Mouse (Mus musculus): Measurements from ENCODE around the gene Iqcg. TPM values are rescaled to one million over a fixed set of nuclear protein-coding genes. Genes with fewer than 3 reads are reported as not detected.
"Not testable (repeated sequence)": the region's sequence is repeated elsewhere in the genome, so short reads cannot be mapped to it uniquely, and the experiment has no call there.

Iqcg gene
- polyA plus RNA-seq, 1 experiment from 2014 or later, result 6.8 TPM

DNA sequence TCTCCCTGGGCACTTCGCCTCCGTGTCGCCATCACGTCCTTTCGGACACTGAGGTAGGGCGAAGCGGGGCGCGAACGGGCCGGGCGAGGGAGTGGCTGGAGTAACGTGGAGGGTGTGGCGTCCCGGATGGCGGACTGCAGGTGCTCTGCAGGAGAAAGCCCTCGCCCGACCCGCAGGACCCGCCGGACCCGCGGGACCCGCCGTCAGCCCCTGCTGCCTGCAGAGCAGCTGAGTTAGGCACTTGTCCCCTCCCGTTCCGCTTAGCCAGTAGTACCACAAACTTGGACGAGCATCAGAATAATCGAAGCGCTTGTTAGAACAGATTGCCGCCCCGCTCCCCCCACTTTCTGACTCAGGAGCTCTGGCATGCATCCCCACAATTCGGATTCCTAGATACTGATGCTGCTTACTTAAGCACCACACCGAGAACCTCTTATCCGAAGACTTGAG, 6.7 kb upstream of the Iqcg start:
- H3K4me2 ChIP-seq, result peak overlapping the region; percentile 86
- ATAC-seq (ENCODE audit: low FRiP score), result no peak
- WGBS, result under 1% methylated on average over 26 of the region's 35 CpGs

DNA sequence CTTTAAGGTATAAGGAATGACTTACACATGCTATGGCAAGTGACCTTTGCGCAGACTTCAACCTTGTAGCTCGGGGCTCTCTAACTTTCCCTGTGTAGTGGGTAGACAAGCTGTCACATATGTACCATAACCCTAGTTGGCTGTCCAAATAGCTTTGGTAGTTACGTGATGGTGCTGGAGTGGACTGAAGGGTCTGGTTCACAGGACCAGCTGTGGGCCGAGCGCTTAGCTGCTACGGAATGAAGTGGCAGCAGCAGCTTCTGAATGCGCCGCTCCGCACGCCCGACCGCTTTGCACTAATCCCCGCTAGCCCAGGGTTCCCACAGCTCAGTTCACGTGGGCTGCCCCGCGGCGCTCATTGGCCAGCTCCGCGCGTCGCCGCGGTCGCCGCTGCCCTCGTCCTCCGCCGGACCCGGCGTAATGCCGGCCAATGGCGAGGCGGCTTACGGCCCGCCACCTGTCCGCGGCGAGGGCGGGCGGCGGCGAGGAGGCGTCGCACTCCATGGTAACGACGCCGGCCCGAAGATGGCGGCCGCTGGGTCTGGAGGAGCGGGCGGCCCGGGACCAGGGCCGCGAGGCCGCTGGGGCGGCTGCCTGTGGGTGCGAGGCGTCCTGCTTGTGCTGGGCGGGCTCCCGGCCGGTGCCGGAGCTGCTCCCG, 6.1 kb upstream of the Iqcg start, which contains the start of gene Lmln:
Gene Lmln, plus strand, starts transcription at position 498 of the 658 bp plus-strand sequence.
- H3K4me2 ChIP-seq, result peak within 1 kb of the TSS; percentile 86
- under 1% methylated on average over 60 of the region's 64 CpGs for WGBS
- ATAC-seq (ENCODE audit: low FRiP score), result peak; percentile 97

More for the DNA sequence above, 6.7 kb upstream of the Iqcg start:
- H3K9me3 ChIP-seq, result no peaks in the 10 kb centered on the region
- H3K4me1 ChIP-seq (replicated peaks), result peaks cover 47% of the 10 kb centered on the region
- H3K4me3 ChIP-seq, result peak overlapping the region; percentile 79
- no peaks in the 10 kb centered on the region for H3K27me3 ChIP-seq
- H3K27ac ChIP-seq, result peak overlapping the region; percentile 73
- peak overlapping the region; percentile 84 for H3K9ac ChIP-seq
- H3K36me3 ChIP-seq, result peaks cover 45% of the 10 kb centered on the region

GRCm38 (mm10) chr16:33061400-33061799, 5.4 kb upstream of the Iqcg start:
- Histone ChIP-seq H3K27ac (no peak overlapping the region; the same call in 1 of the 2 replicates), H3K27me3 (no peaks in the 10 kb centered on the region), H3K4me3 (peak overlapping the region; percentile 79), H3K36me3 (peaks cover 34% of the 10 kb centered on the region), H3K4me1 (replicated peaks) (peaks cover 54% of the 10 kb centered on the region), H3K4me2 (peak overlapping the region; percentile 86), H3K9me3 (no peaks in the 10 kb centered on the region), H3K9ac (no peak overlapping the region)
- 53% methylated on average over 11 of the region's 11 CpGs for WGBS
- ATAC-seq (ENCODE audit: low FRiP score), result no peak

More for the DNA sequence above, 6.1 kb upstream of the Iqcg start, which contains the start of gene Lmln:
- Histone ChIP-seq H3K9me3 (no peaks in the 10 kb centered on the region), H3K9ac (peak within 1 kb of the TSS; percentile 84), H3K27ac (peak within 1 kb of the TSS; percentile 73), H3K27me3 (no peaks in the 10 kb centered on the region), H3K36me3 (peaks cover 42% of the 10 kb centered on the region), H3K4me1 (replicated peaks) (peaks cover 51% of the 10 kb centered on the region), H3K4me3 (peak within 1 kb of the TSS; percentile 79)

GRCm38 (mm10) chr16:33060926-33061325, 4.9 kb upstream of the Iqcg start:
- Histone ChIP-seq H3K9me3 (no peaks in the 10 kb centered on the region), H3K4me2 (no peak overlapping the region), H3K36me3 (peaks cover 33% of the 10 kb centered on the region), H3K4me1 (replicated peaks) (peaks cover 54% of the 10 kb centered on the region), H3K27ac (no peak overlapping the region), H3K9ac (no peak overlapping the region), H3K27me3 (no peaks in the 10 kb centered on the region), H3K4me3 (no peak overlapping the region)
- WGBS, result 78% methylated on average over 2 of the region's 2 CpGs
- no peak for ATAC-seq (ENCODE audit: low FRiP score)

- Histone ChIP-seq H3K4me2 (no peak overlapping the region), H3K27me3 (no peaks in the 10 kb centered on the region), H3K9me3 (no peaks in the 10 kb centered on the region), H3K9ac (no peak overlapping the region; the same call in 1 of the 2 replicates), H3K4me1 (replicated peaks) (peaks cover 56% of the 10 kb centered on the region), H3K4me3 (no peak overlapping the region), H3K27ac (no peak overlapping the region), H3K36me3 (peaks cover 33% of the 10 kb centered on the region)
- ATAC-seq (ENCODE audit: low FRiP score), result no peak
- 86% methylated on average over 1 of the region's 1 CpGs for WGBS
These were observed 3.5 kb upstream of the Iqcg start for GRCm38 (mm10) chr16:33059471-33059870.

GRCm38 (mm10) chr16:33058656-33059055, 2.6 kb upstream of the Iqcg start:
- not testable (repeated sequence) for H3K27me3 ChIP-seq; ATAC-seq (ENCODE audit: low FRiP score); H3K27ac ChIP-seq; H3K9ac ChIP-seq; H3K4me2 ChIP-seq; H3K9me3 ChIP-seq; H3K4me3 ChIP-seq
- peaks cover 33% of the 10 kb centered on the region for H3K36me3 ChIP-seq
- peaks cover 48% of the 10 kb centered on the region for H3K4me1 ChIP-seq (replicated peaks)
- 91% methylated on average over 9 of the region's 9 CpGs for WGBS

GRCm38 (mm10) chr16:33058033-33058432, 2.0 kb upstream of the Iqcg start:
- peak overlapping the region; percentile 78 for H3K4me2 ChIP-seq
- H3K4me3 ChIP-seq, result peak overlapping the region; percentile 96
- WGBS, result 93% methylated on average over 16 of the region's 16 CpGs
- peak overlapping the region; percentile 53; the same call in 1 of the 2 replicates for H3K9ac ChIP-seq
- peaks cover 33% of the 10 kb centered on the region for H3K36me3 ChIP-seq
- H3K4me1 ChIP-seq (replicated peaks), result peaks cover 42% of the 10 kb centered on the region
- no peaks in the 10 kb centered on the region for H3K9me3 ChIP-seq
- H3K27ac ChIP-seq, result no peak overlapping the region
- H3K27me3 ChIP-seq, result no peaks in the 10 kb centered on the region
- no peak for ATAC-seq (ENCODE audit: low FRiP score)

GRCm38 (mm10) chr16:33056786-33057185, 768 bp upstream of the Iqcg start:
- ATAC-seq (ENCODE audit: low FRiP score), result no peak; the same call in 1 of the 2 replicates
- Histone ChIP-seq H3K9me3 (no peaks in the 10 kb centered on the region), H3K27ac (peak overlapping the region; percentile 91), H3K27me3 (no peaks in the 10 kb centered on the region), H3K4me1 (replicated peaks) (peaks cover 35% of the 10 kb centered on the region), H3K9ac (peak overlapping the region; percentile 97), H3K4me3 (peak overlapping the region; percentile 96), H3K36me3 (peaks cover 33% of the 10 kb centered on the region), H3K4me2 (peak overlapping the region; percentile 78)
- under 1% methylated on average over 24 of the region's 24 CpGs for whole genome bisulfite sequencing

DNA sequence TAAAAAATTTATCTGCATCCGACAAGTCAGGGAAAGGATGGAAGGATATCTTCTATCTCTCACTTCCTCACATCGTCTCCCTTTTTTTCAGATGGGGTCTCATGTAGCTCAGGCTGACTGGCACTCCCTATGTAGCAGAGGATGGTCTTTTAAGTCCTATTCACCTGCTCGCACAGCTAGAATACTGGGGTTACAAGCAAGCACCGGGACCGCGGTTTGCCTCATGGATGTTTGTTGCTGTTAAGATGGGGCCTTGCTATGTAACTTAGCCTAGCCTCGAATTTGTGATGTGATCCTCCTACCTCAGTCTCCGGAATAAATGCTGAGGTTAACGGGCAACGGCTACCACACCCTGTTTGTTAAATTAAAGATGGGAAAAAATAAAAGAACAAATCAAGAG, 363 bp downstream of the Iqcg start:
- Histone ChIP-seq H3K27ac (no peak overlapping the region), H3K4me1 (replicated peaks) (peaks cover 31% of the 10 kb centered on the region), H3K27me3 (no peaks in the 10 kb centered on the region), H3K4me3 (peak overlapping the region; percentile 96), H3K4me2 (peak overlapping the region; percentile 78), H3K9me3 (no peaks in the 10 kb centered on the region), H3K9ac (peak overlapping the region; percentile 97), H3K36me3 (peaks cover 28% of the 10 kb centered on the region)
- ATAC-seq (ENCODE audit: low FRiP score), result peak; percentile 23; the same call in 1 of the 2 replicates
- WGBS, result 24% methylated on average over 10 of the region's 10 CpGs

GRCm38 (mm10) chr16:33054927-33055326, 1.1 kb downstream of the Iqcg start:
- not testable (repeated sequence) for H3K27ac ChIP-seq; H3K27me3 ChIP-seq; H3K9ac ChIP-seq; H3K4me2 ChIP-seq; ATAC-seq (ENCODE audit: low FRiP score); H3K4me3 ChIP-seq; H3K9me3 ChIP-seq
- Histone ChIP-seq H3K4me1 (replicated peaks) (peaks cover 31% of the 10 kb centered on the region), H3K36me3 (peaks cover 21% of the 10 kb centered on the region)
- WGBS, result 97% methylated on average over 2 of the region's 2 CpGs

DNA sequence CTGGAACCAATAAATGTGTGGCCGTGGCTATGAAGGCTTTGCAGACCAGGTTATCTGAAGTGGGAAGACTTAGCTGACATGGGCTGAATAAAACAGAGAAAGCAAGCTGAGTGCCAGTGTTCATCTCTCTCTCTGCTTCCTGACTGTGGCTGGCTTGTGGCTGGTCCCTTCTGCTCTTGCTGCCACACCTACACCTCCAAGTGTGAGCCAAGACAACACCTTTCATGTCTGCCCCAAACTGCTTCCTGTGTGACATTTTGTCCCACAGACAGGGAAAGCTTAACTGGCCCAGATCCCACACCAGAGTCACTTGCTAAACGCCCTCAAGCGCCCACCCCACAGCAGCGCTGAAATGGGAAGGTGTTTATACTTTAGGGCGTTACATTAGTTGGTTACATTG, 2.9 kb downstream of the Iqcg start:
- WGBS, result 83% methylated on average over 5 of the region's 5 CpGs
- peaks cover 4% of the 10 kb centered on the region for H3K36me3 ChIP-seq
- no peak overlapping the region for H3K27ac ChIP-seq
- no peak for ATAC-seq (ENCODE audit: low FRiP score)
- H3K27me3 ChIP-seq, result no peaks in the 10 kb centered on the region
- H3K4me3 ChIP-seq, result no peak overlapping the region
- no peak overlapping the region for H3K4me2 ChIP-seq
- peaks cover 16% of the 10 kb centered on the region for H3K4me1 ChIP-seq (replicated peaks)
- H3K9me3 ChIP-seq, result no peaks in the 10 kb centered on the region
- H3K9ac ChIP-seq, result no peak overlapping the region

- Histone ChIP-seq H3K9me3 (no peaks in the 10 kb centered on the region), H3K4me2 (no peak overlapping the region), H3K36me3 (no peaks in the 10 kb centered on the region), H3K9ac (no peak overlapping the region), H3K4me1 (replicated peaks) (no peaks in the 10 kb centered on the region), H3K27me3 (no peaks in the 10 kb centered on the region), H3K4me3 (no peak overlapping the region), H3K27ac (no peak overlapping the region)
- WGBS, result 93% methylated on average over 16 of the region's 16 CpGs
- ATAC-seq (ENCODE audit: low FRiP score), result no peak
These were observed 6.2 kb downstream of the Iqcg start for GRCm38 (mm10) chr16:33049809-33050208.

- Histone ChIP-seq H3K4me3 (no peak overlapping the region), H3K4me1 (replicated peaks) (no peaks in the 10 kb centered on the region), H3K9ac (no peak overlapping the region), H3K9me3 (no peaks in the 10 kb centered on the region), H3K4me2 (no peak overlapping the region), H3K27ac (no peak overlapping the region), H3K36me3 (no peaks in the 10 kb centered on the region), H3K27me3 (no peaks in the 10 kb centered on the region)
- WGBS, result 90% methylated on average over 2 of the region's 2 CpGs
- ATAC-seq (ENCODE audit: low FRiP score), result no peak
These were observed 7.3 kb downstream of the Iqcg start for GRCm38 (mm10) chr16:33048686-33049085.
